Mouse (Mus musculus): ENCODE measurements at regions not wholly inside any gene's neighbourhood (a gene's known extent, or its start where the extent isn't known, plus 50 kb on each side); places are given as distances from the start of the nearest gene placed in this dataset.

GRCm38 (mm10) chr10:126113106-126113505, 147.1 kb downstream of the Lrig3 start:
- TF ChIP-seq CTCF (conservative IDR thresholded peaks at IDR 0.05; ENCODE audit: low read length) (no peak), POU5F1 (IDR thresholded peaks at IDR 0.05; ENCODE audit: borderline replicate concordance, low read length) (no peak), NANOG (IDR thresholded peaks at IDR 0.05; ENCODE audit: borderline replicate concordance, low read length) (no peak)
- H3K4me1 ChIP-seq (replicated peaks; ENCODE audit: low read depth, low read length), result no peaks in the 10 kb centered on the region

GRCm38 (mm10) chr10:126115386-126115785, 149.4 kb downstream of the Lrig3 start:
- Histone ChIP-seq H3K36me3 (ENCODE audit: insufficient read depth, low read length) (no peaks in the 10 kb centered on the region), H3K9me3 (ENCODE audit: low read length) (0 out of 2 replicates have a peak, but pooled peaks cover 3% of the 10 kb centered on the region), H3K4me1 (replicated peaks; ENCODE audit: low read depth, low read length) (no peaks in the 10 kb centered on the region), H3K4me3 (replicated peaks; ENCODE audit: low read length) (no peak overlapping the region), H3K27me3 (ENCODE audit: insufficient read depth, low read length) (no peaks in the 10 kb centered on the region)
- no peak for TF ChIP-seq POU5F1 (IDR thresholded peaks at IDR 0.05; ENCODE audit: borderline replicate concordance, low read length)
- TF ChIP-seq CTCF (conservative IDR thresholded peaks at IDR 0.05; ENCODE audit: low read length), result no peak
- no peak for TF ChIP-seq NANOG (IDR thresholded peaks at IDR 0.05; ENCODE audit: borderline replicate concordance, low read length)

More at GRCm38 (mm10) chr10:126113106-126113505, 147.1 kb downstream of the Lrig3 start:
- no peak overlapping the region for H3K4me3 ChIP-seq (replicated peaks; ENCODE audit: low read length)
- no peaks in the 10 kb centered on the region for H3K27me3 ChIP-seq (ENCODE audit: insufficient read depth, low read length)
- H3K36me3 ChIP-seq (ENCODE audit: insufficient read depth, low read length), result no peaks in the 10 kb centered on the region
- H3K9me3 ChIP-seq (ENCODE audit: low read length), result 0 out of 2 replicates have a peak, but pooled peaks cover 3% of the 10 kb centered on the region

DNA sequence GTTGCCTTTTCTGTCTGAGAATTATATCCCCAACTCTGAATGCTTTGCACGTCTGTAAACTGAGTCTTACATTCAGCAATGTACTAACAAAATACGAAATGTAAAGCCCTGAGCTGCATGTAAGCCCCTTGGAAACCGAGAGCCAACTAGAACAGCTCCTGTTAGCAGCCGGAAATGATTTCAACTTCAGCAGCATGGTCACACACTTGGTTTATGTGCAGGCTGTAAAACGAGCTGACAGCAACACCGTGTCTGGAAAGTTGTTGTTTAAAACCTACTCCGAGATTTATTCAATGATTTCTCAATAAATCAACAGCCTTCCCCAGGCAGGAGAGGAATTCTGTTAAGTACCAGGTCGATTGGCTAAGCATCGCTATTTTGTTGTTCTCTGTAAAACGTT, 155.7 kb downstream of the Lrig3 start:
- no peaks in the 10 kb centered on the region for H3K36me3 ChIP-seq (ENCODE audit: insufficient read depth, low read length)
- TF ChIP-seq CTCF (conservative IDR thresholded peaks at IDR 0.05; ENCODE audit: low read length) (no peak), NANOG (IDR thresholded peaks at IDR 0.05; ENCODE audit: borderline replicate concordance, low read length) (no peak), POU5F1 (IDR thresholded peaks at IDR 0.05; ENCODE audit: borderline replicate concordance, low read length) (no peak)
- H3K27me3 ChIP-seq (ENCODE audit: insufficient read depth, low read length), result no peaks in the 10 kb centered on the region
- H3K9me3 ChIP-seq (ENCODE audit: low read length), result peaks cover 8% of the 10 kb centered on the region; the same call in 1 of the 2 replicates
- no peaks in the 10 kb centered on the region for H3K4me1 ChIP-seq (replicated peaks; ENCODE audit: low read depth, low read length)
- no peak overlapping the region for H3K4me3 ChIP-seq (replicated peaks; ENCODE audit: low read length)

DNA sequence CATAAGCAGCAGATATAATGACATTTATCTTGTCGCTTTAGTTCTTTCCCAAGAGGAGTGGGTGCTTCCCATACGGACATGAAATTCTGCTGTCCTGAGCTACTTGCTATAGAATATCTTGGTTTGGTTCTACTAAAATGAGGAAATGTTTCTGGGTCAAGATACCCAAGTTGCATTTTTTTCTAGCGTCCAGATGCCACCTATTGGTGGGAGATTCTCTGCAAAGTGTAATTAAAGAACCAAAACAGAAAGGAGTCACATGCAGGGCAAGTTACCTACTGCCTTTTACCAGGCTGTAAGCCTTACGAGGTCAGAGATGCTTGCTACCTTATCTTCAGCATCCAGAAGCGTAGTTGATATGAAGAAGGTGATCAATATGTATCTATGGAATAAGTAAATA, 156.5 kb downstream of the Lrig3 start:
- peaks cover 8% of the 10 kb centered on the region; the same call in 1 of the 2 replicates for H3K9me3 ChIP-seq (ENCODE audit: low read length)
- no peak for TF ChIP-seq POU5F1 (IDR thresholded peaks at IDR 0.05; ENCODE audit: borderline replicate concordance, low read length)
- no peak for TF ChIP-seq CTCF (conservative IDR thresholded peaks at IDR 0.05; ENCODE audit: low read length)
- TF ChIP-seq NANOG (IDR thresholded peaks at IDR 0.05; ENCODE audit: borderline replicate concordance, low read length), result no peak
- H3K27me3 ChIP-seq (ENCODE audit: insufficient read depth, low read length), result no peaks in the 10 kb centered on the region
- no peaks in the 10 kb centered on the region for H3K4me1 ChIP-seq (replicated peaks; ENCODE audit: low read depth, low read length)
- H3K36me3 ChIP-seq (ENCODE audit: insufficient read depth, low read length), result no peaks in the 10 kb centered on the region
- no peak overlapping the region for H3K4me3 ChIP-seq (replicated peaks; ENCODE audit: low read length)

DNA sequence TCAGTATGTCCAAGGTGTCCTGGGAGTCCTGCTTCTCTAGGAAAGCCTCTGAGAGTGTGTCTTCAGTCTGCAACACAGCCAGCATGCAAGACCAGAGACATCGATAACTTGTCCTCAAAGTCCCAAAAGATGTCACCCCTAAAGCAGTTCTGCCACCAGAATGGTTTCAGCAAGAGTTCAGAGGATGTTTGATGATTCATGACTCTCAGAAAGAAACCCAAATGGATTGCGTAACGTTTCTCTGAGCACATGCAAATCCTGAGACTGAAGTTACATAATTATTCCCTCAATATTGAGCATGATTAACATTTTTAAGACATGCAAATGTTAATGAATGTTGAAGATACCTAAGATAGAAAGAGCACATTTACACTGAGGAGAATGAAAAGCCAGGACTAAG, 167.2 kb downstream of the Lrig3 start:
- Histone ChIP-seq H3K4me1 (replicated peaks; ENCODE audit: low read depth, low read length) (no peaks in the 10 kb centered on the region), H3K9me3 (ENCODE audit: low read length) (no peaks in the 10 kb centered on the region), H3K4me3 (replicated peaks; ENCODE audit: low read length) (no peak overlapping the region), H3K36me3 (ENCODE audit: insufficient read depth, low read length) (no peaks in the 10 kb centered on the region), H3K27me3 (ENCODE audit: insufficient read depth, low read length) (no peaks in the 10 kb centered on the region)
- TF ChIP-seq POU5F1 (IDR thresholded peaks at IDR 0.05; ENCODE audit: borderline replicate concordance, low read length) (no peak), CTCF (conservative IDR thresholded peaks at IDR 0.05; ENCODE audit: low read length) (no peak), NANOG (IDR thresholded peaks at IDR 0.05; ENCODE audit: borderline replicate concordance, low read length) (no peak)

GRCm38 (mm10) chr10:126133957-126134356, 168.0 kb downstream of the Lrig3 start:
- H3K27me3 ChIP-seq (ENCODE audit: insufficient read depth, low read length), result no peaks in the 10 kb centered on the region
- TF ChIP-seq POU5F1 (IDR thresholded peaks at IDR 0.05; ENCODE audit: borderline replicate concordance, low read length) (no peak), CTCF (conservative IDR thresholded peaks at IDR 0.05; ENCODE audit: low read length) (no peak), NANOG (IDR thresholded peaks at IDR 0.05; ENCODE audit: borderline replicate concordance, low read length) (no peak)
- no peaks in the 10 kb centered on the region for H3K9me3 ChIP-seq (ENCODE audit: low read length)
- no peaks in the 10 kb centered on the region for H3K4me1 ChIP-seq (replicated peaks; ENCODE audit: low read depth, low read length)
- H3K4me3 ChIP-seq (replicated peaks; ENCODE audit: low read length), result no peak overlapping the region
- H3K36me3 ChIP-seq (ENCODE audit: insufficient read depth, low read length), result no peaks in the 10 kb centered on the region

DNA sequence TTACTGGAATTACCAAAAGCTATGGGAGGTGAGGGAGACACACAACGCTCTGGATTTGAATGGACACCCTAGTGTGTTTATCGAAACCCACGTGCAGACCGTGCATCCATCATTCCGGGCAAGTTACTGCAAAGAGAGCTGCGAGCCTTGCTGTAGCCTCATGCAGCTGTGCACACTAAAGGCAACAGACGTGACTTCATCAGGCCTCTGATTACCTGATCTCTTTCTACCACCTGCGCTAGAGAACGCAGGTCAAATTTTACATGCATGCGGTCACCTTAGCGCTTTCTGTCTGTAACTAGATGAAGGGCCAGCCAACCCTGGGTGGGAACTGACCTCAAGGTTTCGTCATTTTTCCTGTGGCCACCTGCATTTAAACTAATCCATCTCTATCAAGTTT, 172.6 kb downstream of the Lrig3 start:
- no peak overlapping the region for H3K4me3 ChIP-seq (replicated peaks; ENCODE audit: low read length)
- H3K9me3 ChIP-seq (ENCODE audit: low read length), result no peaks in the 10 kb centered on the region
- no peaks in the 10 kb centered on the region for H3K4me1 ChIP-seq (replicated peaks; ENCODE audit: low read depth, low read length)
- H3K36me3 ChIP-seq (ENCODE audit: insufficient read depth, low read length), result no peaks in the 10 kb centered on the region
- TF ChIP-seq POU5F1 (IDR thresholded peaks at IDR 0.05; ENCODE audit: borderline replicate concordance, low read length) (no peak), CTCF (conservative IDR thresholded peaks at IDR 0.05; ENCODE audit: low read length) (no peak), NANOG (IDR thresholded peaks at IDR 0.05; ENCODE audit: borderline replicate concordance, low read length) (no peak)
- H3K27me3 ChIP-seq (ENCODE audit: insufficient read depth, low read length), result no peaks in the 10 kb centered on the region

- no peak overlapping the region for H3K4me3 ChIP-seq (replicated peaks; ENCODE audit: low read length)
- H3K9me3 ChIP-seq (ENCODE audit: low read length), result no peaks in the 10 kb centered on the region
- no peaks in the 10 kb centered on the region for H3K36me3 ChIP-seq (ENCODE audit: insufficient read depth, low read length)
- no peaks in the 10 kb centered on the region for H3K4me1 ChIP-seq (replicated peaks; ENCODE audit: low read depth, low read length)
- no peaks in the 10 kb centered on the region for H3K27me3 ChIP-seq (ENCODE audit: insufficient read depth, low read length)
- no peak for TF ChIP-seq POU5F1 (IDR thresholded peaks at IDR 0.05; ENCODE audit: borderline replicate concordance, low read length)
- TF ChIP-seq CTCF (conservative IDR thresholded peaks at IDR 0.05; ENCODE audit: low read length), result no peak
- no peak for TF ChIP-seq NANOG (IDR thresholded peaks at IDR 0.05; ENCODE audit: borderline replicate concordance, low read length)
These were observed 175.6 kb downstream of the Lrig3 start for GRCm38 (mm10) chr10:126141586-126141985.

DNA sequence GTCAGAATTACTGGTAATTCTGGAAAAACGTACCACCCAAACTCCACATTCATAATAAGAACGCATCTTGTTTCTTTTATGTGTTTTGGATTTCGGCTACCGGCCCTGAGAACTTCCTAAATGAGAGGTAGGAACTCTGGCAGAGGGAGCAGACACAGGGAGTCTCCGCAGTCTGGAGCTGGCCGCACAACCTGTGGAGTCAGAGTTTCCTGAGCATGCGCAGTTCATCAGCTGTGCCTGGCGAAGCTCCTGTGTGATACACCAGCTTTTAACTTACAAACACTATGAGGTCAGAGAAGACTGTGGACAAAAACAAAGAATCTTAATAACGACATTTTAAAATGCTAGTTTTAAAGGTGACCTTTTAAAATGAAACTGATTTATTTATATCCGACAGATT, 177.9 kb downstream of the Lrig3 start:
- no peaks in the 10 kb centered on the region for H3K27me3 ChIP-seq (ENCODE audit: insufficient read depth, low read length)
- H3K4me1 ChIP-seq (replicated peaks; ENCODE audit: low read depth, low read length), result no peaks in the 10 kb centered on the region
- no peaks in the 10 kb centered on the region for H3K9me3 ChIP-seq (ENCODE audit: low read length)
- no peak overlapping the region for H3K4me3 ChIP-seq (replicated peaks; ENCODE audit: low read length)
- H3K36me3 ChIP-seq (ENCODE audit: insufficient read depth, low read length), result no peaks in the 10 kb centered on the region
- no peak for TF ChIP-seq CTCF (conservative IDR thresholded peaks at IDR 0.05; ENCODE audit: low read length)
- TF ChIP-seq NANOG (IDR thresholded peaks at IDR 0.05; ENCODE audit: borderline replicate concordance, low read length), result no peak
- no peak for TF ChIP-seq POU5F1 (IDR thresholded peaks at IDR 0.05; ENCODE audit: borderline replicate concordance, low read length)
